Mouse (Mus musculus): ENCODE data around the gene Myo15b. TPM values are rescaled to one million over a fixed set of nuclear protein-coding genes. Genes with fewer than 3 reads are reported as not detected.

Gene Myo15b
- total RNA-seq, 2 experiments from 2014 or later: 0.34 to 0.52 TPM

DNA sequence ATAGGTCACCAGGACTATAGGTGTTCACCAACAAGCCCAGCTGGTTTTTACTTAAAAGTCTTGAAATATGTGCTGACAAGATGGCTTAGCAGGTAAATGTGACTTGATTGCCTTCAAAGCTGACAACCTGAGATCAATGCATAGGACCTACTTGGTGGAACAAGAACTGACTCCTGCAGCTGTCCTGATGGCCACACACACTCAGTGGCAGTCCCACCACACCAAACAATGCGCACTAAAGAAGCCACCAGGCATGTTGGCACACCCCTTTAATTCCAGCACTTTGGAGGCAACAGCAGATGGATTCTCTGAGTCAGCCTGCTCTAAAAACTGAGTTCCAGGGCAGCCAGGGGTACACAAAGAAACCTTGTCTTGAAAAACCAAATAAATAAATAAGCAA lies 63.8 kb downstream of the Myo15b start:
- intact Hi-C loops (cut with DNase I): no loop called here
- no peak for DNase-seq (ENCODE audit: low spot score in 2 of 2)

DNA sequence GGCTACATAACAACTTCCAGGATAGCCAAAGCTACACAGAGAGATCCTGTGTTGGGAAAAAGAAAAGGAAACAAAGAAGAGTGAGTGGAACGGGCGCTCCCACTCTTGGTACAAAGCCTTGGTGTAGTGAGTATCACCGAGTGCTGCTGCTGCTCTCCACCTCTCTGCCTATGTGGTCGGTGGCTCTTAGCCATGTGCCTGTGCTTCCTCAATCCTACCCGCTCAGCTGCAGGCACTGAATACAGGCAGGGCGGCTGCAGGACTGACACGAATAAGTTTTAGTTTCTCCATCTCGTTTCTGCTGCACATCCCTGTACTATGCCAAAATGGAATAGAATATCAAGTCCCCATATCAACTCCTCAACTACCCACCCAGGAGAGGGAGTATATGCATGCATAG lies 70.8 kb downstream of the Myo15b start:
- intact Hi-C loops (cut with DNase I): no loop called here
- no peak for DNase-seq (ENCODE audit: low spot score in 2 of 2)

DNA sequence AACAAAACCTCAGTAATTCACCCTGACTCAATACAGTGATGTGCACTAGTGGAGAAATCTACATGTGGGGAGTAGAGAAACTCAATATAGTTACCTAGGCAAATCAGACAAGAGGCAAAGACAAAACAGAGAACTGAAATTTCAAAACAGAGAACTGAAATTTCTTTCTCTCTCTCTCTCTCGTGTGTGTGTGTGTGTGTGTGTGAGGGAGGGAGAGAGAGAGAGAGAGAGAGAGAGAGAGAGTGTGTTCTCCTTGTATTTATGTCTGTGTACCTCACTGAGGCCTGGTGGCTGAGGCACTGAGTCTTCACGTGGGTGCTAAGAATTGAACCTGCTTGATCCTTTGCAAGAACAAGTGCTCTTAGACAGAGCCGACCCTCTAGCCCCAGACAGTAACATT lies 71.6 kb downstream of the Myo15b start:
- DNase-seq (ENCODE audit: low spot score in 2 of 2): no peak
- intact Hi-C loops (cut with DNase I): loop anchor here (5.0 kb wide), 1 partner anchor 202 kb away; the partner anchor contains the start of gene Trim65

DNA sequence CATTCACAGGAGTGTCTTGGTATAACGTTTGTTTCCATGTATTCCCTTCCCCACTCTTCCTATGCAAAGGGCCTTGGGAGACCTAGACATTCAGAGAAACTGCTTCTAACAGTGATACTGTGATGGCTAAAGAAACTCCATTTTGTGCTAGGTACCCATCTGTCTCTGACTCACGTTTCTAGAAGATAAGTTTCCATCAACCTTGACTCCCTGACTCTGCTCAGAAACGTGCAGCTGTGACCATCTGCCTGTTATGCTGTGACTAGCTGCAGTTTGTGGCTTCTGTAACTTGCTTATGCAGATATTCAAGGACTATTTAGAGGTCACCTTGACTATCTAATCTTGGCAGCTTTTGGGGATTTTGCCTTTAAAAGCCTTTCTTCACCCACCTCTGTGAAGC lies 73.0 kb downstream of the Myo15b start:
- no peak for DNase-seq (ENCODE audit: low spot score in 2 of 2)
- intact Hi-C loops (cut with DNase I): loop anchor here (5.0 kb wide), 1 partner anchor 201 kb away; the partner anchor contains the start of gene Trim65

DNA sequence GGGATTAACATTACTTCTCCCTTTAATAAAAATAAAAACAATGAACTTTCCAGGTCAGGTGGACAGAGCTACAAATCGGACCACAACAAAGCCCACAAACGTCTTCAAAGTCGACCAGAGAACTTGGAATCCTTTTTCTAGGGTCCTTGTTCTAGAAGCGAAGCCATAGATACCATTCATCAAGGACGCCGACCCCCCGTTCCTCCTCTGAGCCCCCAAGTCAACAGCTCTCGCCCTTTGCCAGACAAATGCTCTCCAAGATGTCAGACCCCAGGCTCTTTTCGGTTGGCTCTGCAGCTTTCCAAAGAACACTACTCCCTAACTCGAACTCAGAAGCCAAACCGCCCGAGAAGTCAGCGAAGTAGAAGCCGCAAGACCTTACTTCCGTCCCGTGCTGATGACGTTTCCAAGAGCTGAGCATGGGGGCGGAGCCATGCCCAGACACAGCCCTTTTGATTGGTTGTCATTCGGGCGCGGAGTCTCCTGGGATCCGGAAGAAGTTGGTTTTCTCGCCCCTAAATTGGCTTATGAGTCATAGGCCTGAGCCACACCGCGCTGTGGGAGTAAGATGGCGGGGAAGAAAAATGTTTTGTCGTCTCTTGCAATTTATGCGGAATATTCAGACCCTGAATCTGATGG lies 75.0 kb downstream of the Myo15b start, which contains the start of the genes Sap30bp and Recql5:
TSS of gene Sap30bp (plus strand) at position 175 of the 639 bp plus-strand sequence.
TSS of gene Recql5 (minus strand) at position 370 of the 639 bp plus-strand sequence.
- intact Hi-C loops (cut with DNase I): loop anchor here (5.0 kb wide), 1 partner anchor 199 kb away; the partner anchor contains the start of gene Trim65

DNA sequence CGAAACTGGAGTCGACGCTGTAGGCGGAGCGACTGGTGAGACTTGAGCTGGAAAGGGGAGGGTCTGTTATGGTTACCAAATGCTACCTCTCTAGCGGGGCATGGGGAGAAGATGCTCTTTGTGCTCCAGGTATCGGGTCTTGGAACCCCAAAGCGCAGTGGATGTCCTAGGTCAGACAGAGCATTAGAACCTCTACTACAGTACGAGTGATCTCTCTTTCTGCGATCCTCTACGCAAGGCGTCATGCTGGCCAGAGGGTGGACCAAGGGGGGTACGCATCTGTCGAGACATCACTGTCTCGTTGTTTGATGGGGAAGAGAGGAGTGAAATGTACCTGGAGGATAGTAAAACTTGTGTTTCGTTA lies 75.5 kb downstream of the Myo15b start:
- intact Hi-C loops (cut with DNase I): loop anchor here (5.0 kb wide), 1 partner anchor 199 kb away; the partner anchor contains the start of gene Trim65
- DNase-seq (ENCODE audit: low spot score in 2 of 2): no peak

More for the DNA sequence above, 75.0 kb downstream of the Myo15b start, which contains the start of the genes Sap30bp and Recql5:
- DNase-seq (ENCODE audit: low spot score in 2 of 2): peak; percentile 97 to 98

DNA sequence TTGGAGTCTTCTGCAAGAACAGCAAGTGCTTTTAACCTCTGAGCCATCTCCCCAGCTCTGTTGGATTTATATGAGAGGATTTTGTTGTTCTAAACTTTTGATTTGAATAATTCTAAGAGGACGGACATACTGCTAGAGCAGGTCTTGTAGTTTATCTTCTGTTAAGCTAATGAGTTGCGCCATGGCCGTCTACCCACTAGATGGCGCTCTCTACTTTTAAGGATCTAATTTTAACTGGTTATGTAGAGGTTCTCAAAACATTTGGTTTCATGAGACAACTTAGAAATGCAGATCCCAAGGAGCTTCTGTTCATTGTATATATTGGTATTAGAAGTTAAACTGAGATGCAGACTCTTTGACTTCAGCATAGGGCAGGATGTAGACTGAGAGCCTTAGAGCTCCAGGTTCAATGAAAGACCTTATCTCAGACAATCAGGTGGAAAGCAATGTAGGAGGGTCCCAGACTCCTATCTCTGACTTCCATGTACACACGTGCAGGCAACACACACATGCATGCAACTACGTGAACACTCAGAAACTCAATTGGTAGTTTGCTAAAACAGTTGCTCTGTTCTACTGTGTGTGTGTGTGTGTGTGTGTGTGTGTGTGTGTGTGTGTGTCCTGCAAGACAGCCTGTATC lies 81.6 kb downstream of the Myo15b start:
- intact Hi-C loops (cut with DNase I): loop anchor here (2.0 kb wide), 1 partner anchor 59 kb away; no protein-coding TSS in a partner anchor
- DNase-seq (ENCODE audit: low spot score in 2 of 2): peak; percentile 45 to 49

DNA sequence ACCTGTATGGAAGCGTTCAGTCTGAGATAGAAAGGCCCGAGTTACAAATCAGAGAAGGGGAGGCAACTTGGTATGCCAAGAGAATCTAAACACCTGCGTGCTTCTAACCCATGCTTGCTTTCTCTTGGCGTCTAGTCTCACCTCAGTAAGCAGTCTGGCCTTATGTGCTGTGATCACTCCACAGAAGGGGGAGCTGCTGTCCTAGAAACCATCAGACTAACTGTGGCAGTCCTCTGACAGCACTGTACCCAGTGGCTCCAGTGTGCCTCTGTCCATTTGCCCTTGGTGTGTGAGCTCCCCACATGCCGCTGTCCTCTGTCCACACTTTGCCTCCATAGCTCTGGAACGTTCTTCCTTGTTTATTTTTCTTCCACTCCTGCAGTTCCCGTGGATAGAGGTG lies 83.8 kb downstream of the Myo15b start:
- DNase-seq (ENCODE audit: low spot score in 2 of 2): no peak
- intact Hi-C loops (cut with DNase I): no loop called here

Other genes with a start within 250 kb of the Myo15b start
- 10 to 100 TPM; 15.1 to 18.1 TPM for gene Mif4gd, start 245.4 kb upstream of the Myo15b start, total RNA-seq (2021)
- 10 to 100 TPM; 56.8 to 60.1 TPM for gene Slc25a19, start 230.1 kb upstream of the Myo15b start, total RNA-seq (2021)
- 100 to 1,000 TPM; 175 to 190 TPM for gene Grb2, start 149.8 kb upstream of the Myo15b start, total RNA-seq (2021)
- 10 to 100 TPM; 54.9 to 69.9 TPM for gene Tmem94, start 93.0 kb upstream of the Myo15b start, total RNA-seq (2021)
- 10 to 100 TPM; 19.1 to 19.9 TPM for gene Caskin2, start 44.8 kb upstream of the Myo15b start, total RNA-seq (2021)
- gene Tsen54, start 43.7 kb upstream of the Myo15b start, total RNA-seq (2021): 10 to 100 TPM; 10.6 to 16.0 TPM
- 1 to 10 TPM; 2.6 to 3.9 TPM for gene Llgl2, start 34.4 kb upstream of the Myo15b start, total RNA-seq (2021)
- gene Smim5, start 41.6 kb downstream of the Myo15b start, total RNA-seq (2021): not detected
- not detected for gene Smim6, start 53.6 kb downstream of the Myo15b start, total RNA-seq (2021)
- 10 to 100 TPM; 47.6 to 48.3 TPM for gene Sap30bp, start 74.9 kb downstream of the Myo15b start, total RNA-seq (2021)
- 10 to 100 TPM; 23.4 to 30.7 TPM for gene Recql5, start 75.1 kb downstream of the Myo15b start, total RNA-seq (2021)
- 1 to 10 TPM; 5.1 to 7.3 TPM for gene Itgb4, start 116.3 kb downstream of the Myo15b start, total RNA-seq (2021)
- 10 to 100 TPM; 15.8 to 18.6 TPM for gene Galk1, start 154.3 kb downstream of the Myo15b start, total RNA-seq (2021)
- gene H3f3b, start 169.6 kb downstream of the Myo15b start, total RNA-seq (2021): 100 to 1,000 TPM; 253 to 254 TPM
- gene Unk, start 171.9 kb downstream of the Myo15b start, total RNA-seq (2021): 10 to 100 TPM; 18.9 to 27.0 TPM
- gene Unc13d, start 219.6 kb downstream of the Myo15b start, total RNA-seq (2021): 1 to 10 TPM in 1 of 2 experiments, under 1 TPM in 1; 0.93 to 1.0 TPM
- gene Wbp2, start 228.6 kb downstream of the Myo15b start, total RNA-seq (2021): 100 to 1,000 TPM; 388 to 420 TPM

All from left cerebral cortex, postnatal 36 days (tissue).